Mouse (Mus musculus) heart, embryonic 14.5 days (tissue): ENCODE results near the gene Fem1a. TPM values are rescaled to one million over a fixed set of nuclear protein-coding genes. Genes with fewer than 3 reads are reported as not detected.

ENCODE experiments used
- ATAC-seq: fragments of 200-750 bp; cut with Nextera tagmentation; 2 replicates; pipeline ENCODE4 v1.8.0; 2017; ENCODE audit warnings: low read depth, moderate TSS enrichment; ENCODE audit not compliant: insufficient number of reproducible peaks, insufficient read depth, low FRiP score
- H3K27ac ChIP-seq, 2 experiments: fragments of 200-500 bp in 1 of 2; fragments of 300-500 bp in 1 of 2; sonication (generic) in 1 of 2; replicated peaks in 1 of 2; 2 replicates each; pipeline ENCODE4 v1.5.1; 2012 to 2014; ENCODE audit warnings: low read depth in 2 of 2, low read length in 2 of 2, control low read depth in 1 of 2, mild to moderate bottlenecking in 1 of 2, mixed read lengths in 1 of 2; ENCODE audit not compliant: control insufficient read depth in 1 of 2, insufficient read depth in 1 of 2
- H3K27me3 ChIP-seq: fragments of 300-500 bp; sonication (generic); 2 replicates; pipeline ENCODE4 v1.6.1; 2014; ENCODE audit warnings: mild to moderate bottlenecking, low read length, control low read depth; ENCODE audit not compliant: control insufficient read depth, insufficient read depth
- H3K36me3 ChIP-seq: fragments of 300-500 bp; sonication (generic); 2 replicates; pipeline ENCODE4 v1.6.1; 2014; ENCODE audit warnings: mild to moderate bottlenecking, control low read depth, low read length, mixed read lengths; ENCODE audit not compliant: control insufficient read depth, insufficient read depth
- H3K4me1 ChIP-seq, 2 experiments: fragments of 200-500 bp in 1 of 2; fragments of 300-500 bp in 1 of 2; sonication (generic) in 1 of 2; 2 replicates each; pipeline ENCODE4 v1.6.1; 2012 to 2014; ENCODE audit warnings: low read length in 2 of 2, control low read depth in 1 of 2, mixed read lengths in 1 of 2; ENCODE audit not compliant: control insufficient read depth in 2 of 2, insufficient read depth in 2 of 2
- H3K4me2 ChIP-seq: fragments of 300-500 bp; sonication (generic); 2 replicates; pipeline ENCODE4 v1.6.1; 2014; ENCODE audit warnings: mild to moderate bottlenecking, low read length
- H3K4me3 ChIP-seq, 2 experiments: fragments of 200-500 bp in 1 of 2; fragments of 300-500 bp in 1 of 2; sonication (generic) in 1 of 2; 2 replicates each; pipeline ENCODE4 v1.5.1; 2012 to 2014; ENCODE audit warnings: low read length in 2 of 2, mild to moderate bottlenecking in 2 of 2, control low read depth in 1 of 2, low read depth in 1 of 2, moderate library complexity in 1 of 2; ENCODE audit not compliant: control insufficient read depth in 1 of 2, insufficient read depth in 1 of 2
- H3K9ac ChIP-seq: fragments of 300-500 bp; sonication (generic); 2 replicates; pipeline ENCODE4 v1.6.1; 2014; ENCODE audit warnings: mild to moderate bottlenecking, low read length
- H3K9me3 ChIP-seq: fragments of 300-500 bp; sonication (generic); 2 replicates; pipeline ENCODE4 v1.6.1; 2016; ENCODE audit warnings: low read length, control low read depth; ENCODE audit not compliant: control insufficient read depth
- WGBS: fragments of 180-500 bp; shearing (Covaris S2); extraction: QIAGEN DNeasy Blood & Tissue Kit; methylation state at CpG from one replicate; pipeline ENCODE4 v1.1.7; 2014; 5-methylcytosine and 5-hydroxymethylcytosine counted together
- microRNA counts: library from miRNA; unstranded; fragments of <30 nt; microRNA quantifications from one replicate; lab custom pipeline; 2016
- microRNA-seq: library from miRNA; unstranded; fragments of <30 nt; microRNA quantifications from one replicate; pipeline ENCODE4, GENCODE M21; 2016
- polyA plus RNA-seq: library from polyadenylated mRNA; unstranded; fragments of >200 nt; fragmentation: Nextera tagmentation; extraction: Ambion mirVana; gene quantifications from 2 replicates; pipeline ENCODE4 v1.2.1, GENCODE M21; 2014

The Fem1a gene
- polyA plus RNA-seq, 1 experiment from 2014 or later = 23.6 TPM

- Histone ChIP-seq H3K4me3 (no peak overlapping the region; a peak in 1 of 4 replicates), H3K4me1 (peaks cover 16 to 29% of the 10 kb centered on the region in 2 experiments), H3K9ac (0 out of 2 replicates have a peak overlapping the region, but pooled peaks have one; percentile 84), H3K27me3 (no peaks in the 10 kb centered on the region), H3K4me2 (peak overlapping the region; percentile 99), H3K36me3 (peaks cover 58% of the 10 kb centered on the region), H3K27ac (no peak overlapping the region), H3K9me3 (no peaks in the 10 kb centered on the region)
- 53% methylated on average over 8 of the region's 8 CpGs for WGBS
- no peak for ATAC-seq
Observed at GRCm38 (mm10) chr17:56305826-56306225, 49.2 kb downstream of the Fem1a start.

DNA sequence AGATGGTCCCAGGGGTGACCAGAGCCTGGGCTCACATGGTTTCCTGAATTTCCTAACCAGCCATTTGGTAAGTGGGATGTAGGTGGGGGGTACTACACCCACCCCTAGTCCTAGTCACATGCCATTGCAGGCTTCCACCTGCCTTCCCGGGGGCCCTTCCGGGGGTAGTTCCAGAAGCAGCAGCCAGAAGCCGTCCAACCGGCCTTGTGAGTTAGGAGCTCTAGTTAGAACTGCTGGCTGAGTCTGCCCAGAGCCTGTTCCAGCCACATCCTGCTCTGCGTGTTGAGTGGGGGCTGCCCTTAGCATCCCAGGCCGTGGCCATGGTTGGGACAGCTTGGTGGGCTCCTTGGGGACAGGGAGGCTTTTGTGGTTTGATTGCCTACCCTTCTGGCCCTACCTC lies 51.5 kb downstream of the Fem1a start:
- Histone ChIP-seq H3K27ac (no peak overlapping the region), H3K9me3 (no peaks in the 10 kb centered on the region), H3K4me1 (peaks cover 8 to 21% of the 10 kb centered on the region in 2 experiments), H3K27me3 (no peaks in the 10 kb centered on the region), H3K4me2 (no peak overlapping the region), H3K4me3 (no peak overlapping the region), H3K36me3 (peaks cover 81% of the 10 kb centered on the region), H3K9ac (no peak overlapping the region; the same call in 1 of the 2 replicates)
- WGBS = 66% methylated on average over 6 of the region's 6 CpGs
- no peak for ATAC-seq

DNA sequence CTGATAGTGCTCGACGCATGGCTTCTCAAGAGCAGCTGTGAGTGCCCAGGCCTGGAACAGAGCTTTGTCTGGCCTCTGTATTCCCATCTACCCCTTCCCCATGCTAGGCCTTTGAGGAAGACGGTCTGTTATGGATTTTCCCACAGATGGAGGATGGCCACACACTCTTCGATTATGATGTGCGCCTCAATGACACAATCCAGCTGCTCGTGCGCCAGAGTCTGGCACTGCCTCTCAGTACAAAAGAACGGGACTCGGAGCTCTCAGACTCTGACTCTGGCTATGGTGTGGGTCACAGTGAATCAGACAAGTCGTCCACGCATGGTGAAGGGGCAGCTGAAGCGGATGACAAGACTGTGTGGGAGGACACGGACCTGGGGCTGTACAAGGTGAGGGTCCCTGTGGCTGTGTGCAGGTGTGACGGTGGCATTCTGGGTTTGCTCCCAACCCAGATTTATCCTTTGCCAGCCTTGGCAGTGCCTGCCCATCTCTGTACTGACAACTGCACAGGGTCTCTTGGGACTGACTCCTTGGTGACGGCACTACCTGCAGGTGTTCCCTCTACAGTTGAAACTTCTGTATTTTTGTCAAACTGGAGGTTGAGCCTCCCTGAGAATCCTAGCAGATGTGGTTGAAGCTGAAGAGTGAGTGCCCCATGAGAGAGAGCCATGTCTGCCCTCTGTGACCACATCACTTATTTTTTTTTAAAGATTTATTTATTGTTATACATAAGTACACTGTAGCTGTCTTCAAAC lies 52.8 kb downstream of the Fem1a start:
- Histone ChIP-seq H3K27ac (no peak overlapping the region), H3K9ac (no peak overlapping the region), H3K4me3 (no peak overlapping the region), H3K4me2 (no peak overlapping the region), H3K4me1 (peaks cover 8 to 17% of the 10 kb centered on the region in 2 experiments), H3K36me3 (peaks cover 93% of the 10 kb centered on the region), H3K27me3 (no peaks in the 10 kb centered on the region), H3K9me3 (no peaks in the 10 kb centered on the region)
- no peak for ATAC-seq
- 90% methylated on average over 15 of the region's 15 CpGs for WGBS

MicroRNA genes within 50 kb of the gene (microRNA counts, 519-probe panel; counts per million panel counts)
- 2,138 counts per million, percentile 71 among the panel's probes with 10 or more counts for microRNA mmu-miR-7b (lab: Ali Mortazavi, UCI)

Small RNA genes lying within 50 kb of the gene (microRNA-seq; reads per million reads assigned to microRNA genes)
- gene Mir7b = 3.4 reads per million, percentile 7 among the genes with 10 or more reads in this experiment

Other genes with a start within 250 kb of the Fem1a start
- 63.6 and 70.5 TPM in 2 replicates for gene Sh3gl1, start 220.2 kb upstream of the Fem1a start, polyA plus RNA-seq
- gene Chaf1a, start 216.4 kb upstream of the Fem1a start, polyA plus RNA-seq = 9.0 and 9.2 TPM in 2 replicates
- gene Ubxn6, start 181.8 kb upstream of the Fem1a start, polyA plus RNA-seq = 41.3 and 42.5 TPM in 2 replicates
- 56.5 and 57.5 TPM in 2 replicates for gene Hdgfl2, start 177.2 kb upstream of the Fem1a start, polyA plus RNA-seq
- 0.15 and 0.19 TPM in 2 replicates for gene Plin4, start 147.0 kb upstream of the Fem1a start, polyA plus RNA-seq
- gene Plin5, start 139.2 kb upstream of the Fem1a start, polyA plus RNA-seq = 0.88 and 1.1 TPM in 2 replicates
- gene Lrg1, start 134.8 kb upstream of the Fem1a start, polyA plus RNA-seq = 0.32 and 0.42 TPM in 2 replicates
- 0.55 and 0.85 TPM in 2 replicates for gene Sema6b, start 116.5 kb upstream of the Fem1a start, polyA plus RNA-seq
- gene Tnfaip8l1, start 94.3 kb upstream of the Fem1a start, polyA plus RNA-seq = 8.9 and 9.4 TPM in 2 replicates
- gene Mydgf, start 72.9 kb upstream of the Fem1a start, polyA plus RNA-seq = 76.6 and 81.1 TPM in 2 replicates
- 18.9 and 19.5 TPM in 2 replicates for gene Dpp9, start 37.9 kb upstream of the Fem1a start, polyA plus RNA-seq
- gene Ticam1, start 20.0 kb downstream of the Fem1a start, polyA plus RNA-seq = 9.2 and 9.3 TPM in 2 replicates
- 66.4 and 70.9 TPM in 2 replicates for gene Plin3, start 36.1 kb downstream of the Fem1a start, polyA plus RNA-seq
- not detected in 2 replicates for gene Arrdc5, start 43.5 kb downstream of the Fem1a start, polyA plus RNA-seq
- gene Uhrf1, start 46.5 kb downstream of the Fem1a start, polyA plus RNA-seq = 42.8 and 44.6 TPM in 2 replicates
- 24.1 and 24.4 TPM in 2 replicates for gene Kdm4b, start 69.3 kb downstream of the Fem1a start, polyA plus RNA-seq
- 51.4 and 60.1 TPM in 2 replicates for gene Ptprs, start 219.7 kb downstream of the Fem1a start, polyA plus RNA-seq